Mouse (Mus musculus) neural tube, embryonic 13.5 days (tissue): ENCODE results near the gene Fbxl12. TPM values are rescaled to one million over a fixed set of nuclear protein-coding genes. Genes with fewer than 3 reads are reported as not detected.
"Not testable (repeated sequence)": the region's sequence is repeated elsewhere in the genome, so short reads cannot be mapped to it uniquely, and the experiment has no call there.

Experiments used
- ATAC-seq: fragments of 200-750 bp; cut with Nextera tagmentation; 2 replicates; pipeline ENCODE4 v1.8.0; 2017; ENCODE audit warnings: low read depth, mild to moderate bottlenecking, moderate TSS enrichment, moderate library complexity
- H3K27ac ChIP-seq: fragments of 300-500 bp; sonication (generic); replicated peaks from 2 replicates; pipeline ENCODE4 v1.5.1; 2015; ENCODE audit warnings: moderate library complexity, mild to moderate bottlenecking, inconsistent platforms
- H3K27me3 ChIP-seq: fragments of 300-500 bp; sonication (generic); 2 replicates; pipeline ENCODE4 v1.6.1; 2015; ENCODE audit warnings: mild to moderate bottlenecking, inconsistent platforms
- H3K36me3 ChIP-seq: fragments of 300-500 bp; sonication (generic); 2 replicates; pipeline ENCODE4 v1.6.1; 2015; ENCODE audit warnings: mild to moderate bottlenecking, inconsistent platforms
- H3K4me1 ChIP-seq: fragments of 300-500 bp; sonication (generic); replicated peaks from 2 replicates; pipeline ENCODE4 v1.6.1; 2015; ENCODE audit warnings: inconsistent platforms
- H3K4me2 ChIP-seq: fragments of 300-500 bp; sonication (generic); 2 replicates; pipeline ENCODE4 v1.6.1; 2015; ENCODE audit warnings: inconsistent platforms, mild to moderate bottlenecking, moderate library complexity
- H3K4me3 ChIP-seq: fragments of 300-500 bp; sonication (generic); 2 replicates; pipeline ENCODE4 v1.5.1; 2015; ENCODE audit warnings: mild to moderate bottlenecking, inconsistent platforms
- H3K9ac ChIP-seq: fragments of 300-500 bp; sonication (generic); 2 replicates; pipeline ENCODE4 v1.6.1; 2015; ENCODE audit warnings: moderate library complexity, mild to moderate bottlenecking, inconsistent platforms
- H3K9me3 ChIP-seq: fragments of 300-500 bp; sonication (generic); 2 replicates; pipeline ENCODE4 v1.6.1; 2016; ENCODE audit warnings: inconsistent platforms
- WGBS: fragments of 180-500 bp; shearing (Covaris S2); methylation state at CpG from one replicate; pipeline ENCODE4 v1.1.7; 2015; 5-methylcytosine and 5-hydroxymethylcytosine counted together
- polyA plus RNA-seq: library from polyadenylated mRNA; unstranded; fragments of >200 nt; fragmentation: Nextera tagmentation; extraction: Ambion mirVana; gene quantifications from 2 replicates; pipeline ENCODE4 v1.2.1, GENCODE M21; 2015

The Fbxl12 gene
- polyA plus RNA-seq, 1 experiment from 2014 or later: 16.2 TPM

DNA sequence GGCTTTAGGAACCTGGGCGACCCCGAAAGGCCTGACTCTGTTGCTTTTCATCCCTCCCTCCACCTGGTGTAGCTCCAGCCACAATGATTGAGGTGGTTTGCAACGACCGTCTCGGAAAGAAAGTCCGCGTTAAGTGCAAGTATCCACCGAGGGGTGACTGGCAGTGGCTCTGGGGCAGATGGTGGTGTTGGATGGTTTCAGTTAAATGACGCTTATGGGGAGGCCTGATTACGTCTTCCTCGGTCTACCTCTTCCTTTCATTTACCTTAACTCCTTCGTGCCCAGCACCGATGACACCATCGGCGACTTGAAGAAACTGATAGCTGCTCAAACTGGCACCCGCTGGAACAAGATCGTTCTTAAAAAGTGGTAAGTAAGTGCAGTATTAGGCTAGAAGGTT, 554 bp upstream of the Fbxl12 start:
- Histone ChIP-seq H3K9ac (peak overlapping the region; percentile 89), H3K9me3 (no peaks in the 10 kb centered on the region), H3K27ac (peak overlapping the region; percentile 94), H3K4me2 (peak overlapping the region; percentile 100), H3K4me1 (peaks cover 43% of the 10 kb centered on the region), H3K27me3 (no peaks in the 10 kb centered on the region), H3K36me3 (peaks cover 42% of the 10 kb centered on the region), H3K4me3 (peak overlapping the region; percentile 93)
- no peak for ATAC-seq
- WGBS: 6% methylated on average over 17 of the region's 17 CpGs

DNA sequence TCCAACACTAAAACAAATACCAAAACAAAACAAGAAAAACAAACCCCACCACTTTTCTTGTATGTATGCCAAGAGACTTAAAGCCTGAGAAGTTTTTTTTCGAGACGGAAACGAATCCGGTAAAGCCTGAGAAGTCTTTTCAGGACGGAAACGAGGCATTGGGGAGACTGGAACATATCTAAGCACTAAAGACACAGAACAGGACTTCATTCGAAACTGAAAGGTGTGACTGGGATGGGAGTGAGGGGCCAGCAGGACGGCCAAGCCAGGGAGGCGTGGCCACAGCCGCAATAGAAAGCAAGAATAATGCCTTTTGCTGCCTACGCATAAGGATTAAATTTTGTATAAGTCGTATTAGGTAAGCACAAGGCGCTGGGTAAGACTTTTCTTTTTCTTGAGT, 786 bp downstream of the Fbxl12 start:
- no peak for ATAC-seq
- H3K4me2 ChIP-seq: peak overlapping the region; percentile 100
- H3K27me3 ChIP-seq: no peaks in the 10 kb centered on the region
- peaks cover 43% of the 10 kb centered on the region for H3K4me1 ChIP-seq
- peaks cover 40% of the 10 kb centered on the region for H3K36me3 ChIP-seq
- no peaks in the 10 kb centered on the region for H3K9me3 ChIP-seq
- peak overlapping the region; percentile 93 for H3K4me3 ChIP-seq
- H3K27ac ChIP-seq: peak overlapping the region; percentile 94
- WGBS: 11% methylated on average over 13 of the region's 13 CpGs
- H3K9ac ChIP-seq: peak overlapping the region; percentile 89

DNA sequence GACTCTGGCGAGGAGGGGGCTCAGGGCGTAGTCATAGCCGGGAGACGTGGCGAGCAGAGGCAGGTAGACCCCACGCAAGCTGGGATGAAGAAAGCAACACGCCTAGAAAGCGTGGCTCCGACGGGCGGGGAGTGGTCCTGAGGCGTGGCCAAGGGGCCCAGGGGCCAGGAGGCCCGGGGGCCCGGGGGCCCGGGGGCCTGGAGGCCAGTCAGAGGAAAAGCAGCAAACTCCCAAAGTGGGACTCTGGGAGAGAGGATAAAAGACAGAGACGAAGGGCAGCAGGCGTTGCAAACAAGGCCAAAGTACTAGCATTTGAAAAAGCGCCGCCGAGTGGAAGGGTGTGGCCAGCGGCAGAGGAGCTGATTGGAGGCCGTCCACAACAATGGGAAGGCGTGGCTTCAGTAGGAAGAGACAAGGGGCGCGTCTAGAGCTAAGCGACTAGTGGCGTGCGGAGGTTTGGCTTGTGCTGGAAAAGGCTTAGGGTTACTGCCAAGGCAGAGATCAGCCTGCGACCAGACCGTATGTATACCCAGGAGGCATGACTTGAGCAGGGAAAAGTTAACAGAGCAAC, 1.6 kb downstream of the Fbxl12 start:
- peak overlapping the region; percentile 94 for H3K27ac ChIP-seq
- H3K4me2 ChIP-seq: peak overlapping the region; percentile 100
- peak overlapping the region; percentile 89 for H3K9ac ChIP-seq
- peak; percentile 88 for ATAC-seq
- H3K36me3 ChIP-seq: peaks cover 40% of the 10 kb centered on the region
- WGBS: under 1% methylated on average over 30 of the region's 30 CpGs
- H3K4me3 ChIP-seq: peak overlapping the region; percentile 93
- no peaks in the 10 kb centered on the region for H3K27me3 ChIP-seq
- no peaks in the 10 kb centered on the region for H3K9me3 ChIP-seq
- H3K4me1 ChIP-seq: peaks cover 43% of the 10 kb centered on the region

DNA sequence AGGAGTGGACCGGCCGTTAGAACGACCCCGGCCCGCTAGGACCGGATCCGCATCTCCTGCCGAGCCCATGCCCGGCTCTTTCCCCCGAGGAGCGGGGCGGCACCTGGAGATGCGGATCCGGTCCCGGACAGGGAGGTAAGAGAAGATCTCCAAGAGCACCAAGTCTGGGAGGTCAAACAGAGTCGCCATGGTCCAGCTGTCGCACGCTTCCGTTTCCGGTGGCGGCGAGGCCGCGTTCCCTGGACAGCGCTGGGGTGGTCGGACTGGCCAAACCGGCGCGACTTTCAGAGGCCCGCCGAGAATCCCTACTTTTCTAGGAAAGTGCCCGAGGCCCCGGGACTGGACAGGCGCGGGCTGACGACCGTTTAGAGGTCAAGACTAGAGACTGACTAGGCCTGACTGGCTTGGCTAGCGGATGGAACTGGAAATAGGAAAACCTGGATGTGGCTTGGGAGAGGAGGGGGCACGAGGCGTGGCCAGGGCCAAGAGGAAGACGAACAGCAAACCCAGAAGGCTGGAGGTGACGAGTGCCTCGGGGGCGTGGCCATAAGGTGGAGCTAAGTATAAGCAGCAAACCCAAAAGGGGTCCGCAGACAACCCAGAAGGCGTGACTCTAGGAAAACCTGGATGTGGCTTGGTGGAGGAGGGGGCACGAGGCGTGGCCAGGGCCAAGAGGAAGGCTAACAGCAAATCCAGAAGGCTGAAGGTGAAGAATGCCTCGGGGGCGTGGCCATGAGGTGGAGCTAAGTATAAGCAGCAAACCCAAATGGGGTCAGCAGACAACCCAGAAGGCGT, 2.3 kb downstream of the Fbxl12 start, which contains the start of gene Ubl5:
Ubl5 (plus strand) TSS at position 778 of the 795 bp plus-strand sequence.
- Histone ChIP-seq H3K36me3 (peaks cover 38% of the 10 kb centered on the region), H3K27me3 (no peaks in the 10 kb centered on the region), H3K9ac (peak within 1 kb of the TSS; percentile 89), H3K4me3 (peak within 1 kb of the TSS; percentile 93), H3K27ac (peak within 1 kb of the TSS; percentile 94), H3K4me1 (peaks cover 43% of the 10 kb centered on the region), H3K4me2 (peak within 1 kb of the TSS; percentile 100), H3K9me3 (no peaks in the 10 kb centered on the region)
- WGBS: under 1% methylated on average over 51 of the region's 51 CpGs
- ATAC-seq: peak; percentile 91

DNA sequence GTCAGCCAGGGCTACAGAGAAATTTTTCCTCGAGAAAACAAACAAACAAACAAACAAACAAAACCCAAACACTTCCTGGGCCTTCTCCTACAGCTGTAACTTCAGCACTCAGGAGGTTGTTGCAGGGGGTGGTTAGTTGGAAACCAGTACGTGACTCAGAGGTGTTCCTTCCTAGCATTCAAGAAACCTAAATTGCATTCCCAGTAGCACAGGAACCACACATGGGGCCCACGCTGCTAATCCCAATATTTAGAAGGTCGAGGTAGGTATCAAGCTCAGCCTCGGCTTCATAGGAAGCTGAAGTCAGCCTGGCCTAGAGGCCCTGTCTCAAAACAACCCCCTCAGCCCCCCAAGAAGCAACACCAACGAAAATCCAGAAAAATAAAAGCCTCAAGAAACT, 3.1 kb downstream of the Fbxl12 start:
- Histone ChIP-seq H3K4me2 (peak overlapping the region; percentile 100), H3K4me3 (peak overlapping the region; percentile 93), H3K36me3 (peaks cover 38% of the 10 kb centered on the region), H3K27me3 (no peaks in the 10 kb centered on the region), H3K9ac (peak overlapping the region; percentile 89), H3K4me1 (peaks cover 39% of the 10 kb centered on the region), H3K27ac (no peak overlapping the region), H3K9me3 (no peaks in the 10 kb centered on the region)
- WGBS: 42% methylated on average over 6 of the region's 6 CpGs
- no peak for ATAC-seq

DNA sequence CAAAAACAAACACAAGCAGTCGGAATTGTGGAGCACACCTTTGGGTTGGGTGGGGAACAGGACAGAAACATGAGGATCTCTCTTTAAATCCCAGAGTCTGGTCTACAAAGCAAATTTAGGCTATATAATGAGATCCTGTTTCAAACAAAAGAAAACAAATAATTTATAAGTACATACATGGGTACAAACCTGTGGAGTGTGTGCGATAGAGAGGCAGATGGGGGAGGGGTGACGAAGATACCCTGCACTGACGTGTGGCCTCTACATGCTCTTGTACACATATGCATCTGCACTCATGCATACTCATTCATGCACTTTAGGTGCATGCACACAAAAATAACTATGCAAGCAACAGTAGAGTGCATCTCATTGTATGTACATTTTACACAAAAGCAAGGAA, 5.1 kb downstream of the Fbxl12 start:
- Histone ChIP-seq H3K27me3 (no peaks in the 10 kb centered on the region), H3K36me3 (peaks cover 30% of the 10 kb centered on the region), H3K27ac (no peak overlapping the region), H3K4me3 (no peak overlapping the region), H3K4me2 (no peak overlapping the region), H3K9ac (no peak overlapping the region), H3K4me1 (peaks cover 25% of the 10 kb centered on the region), H3K9me3 (no peaks in the 10 kb centered on the region)
- no peak for ATAC-seq
- 92% methylated on average over 4 of the region's 4 CpGs for WGBS

DNA sequence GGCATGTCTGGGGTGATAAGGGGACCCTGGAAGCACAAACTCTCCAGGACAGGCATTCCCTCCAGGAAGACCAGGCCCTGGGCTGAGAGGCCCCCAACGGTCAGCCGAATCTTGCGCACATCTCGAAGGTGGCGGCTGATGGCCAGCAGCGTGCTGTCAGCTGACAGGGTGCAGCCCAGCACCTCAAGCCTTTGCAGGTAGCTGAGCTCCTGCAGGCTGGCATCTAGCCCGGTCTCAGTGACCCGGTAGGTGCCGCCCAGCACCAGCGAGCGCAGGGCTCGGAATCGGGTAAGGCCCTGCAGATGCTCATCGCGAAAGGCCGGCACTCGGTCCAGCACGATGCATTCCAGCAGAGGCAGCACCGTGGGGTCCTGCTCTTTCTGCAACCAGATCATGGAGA, 6.0 kb downstream of the Fbxl12 start:
- H3K4me3 ChIP-seq: no peak overlapping the region
- H3K4me1 ChIP-seq: peaks cover 20% of the 10 kb centered on the region
- no peaks in the 10 kb centered on the region for H3K27me3 ChIP-seq
- H3K9ac ChIP-seq: no peak overlapping the region
- H3K9me3 ChIP-seq: no peaks in the 10 kb centered on the region
- peaks cover 30% of the 10 kb centered on the region for H3K36me3 ChIP-seq
- ATAC-seq: no peak
- H3K27ac ChIP-seq: no peak overlapping the region
- no peak overlapping the region for H3K4me2 ChIP-seq
- WGBS: 95% methylated on average over 19 of the region's 19 CpGs

DNA sequence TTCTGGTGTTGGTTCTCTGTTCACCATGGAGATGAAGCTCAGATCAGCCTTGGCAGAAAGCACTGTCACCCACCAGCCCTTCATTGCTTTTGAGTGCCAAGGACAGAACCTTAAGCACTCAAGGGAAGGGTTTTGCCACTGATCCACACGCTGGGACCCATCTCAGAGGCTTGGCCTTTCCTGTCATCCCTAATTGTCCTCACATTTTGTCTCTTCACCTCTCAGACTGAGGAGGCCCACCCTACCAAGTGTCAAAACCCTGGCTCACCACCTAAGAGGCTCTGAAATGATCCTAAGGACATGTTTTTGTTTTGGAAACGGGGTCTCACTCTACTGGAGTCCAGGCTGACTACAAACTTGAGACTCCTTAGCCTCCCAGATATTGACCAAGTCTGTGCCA, 7.8 kb downstream of the Fbxl12 start:
- Histone ChIP-seq H3K36me3 (peaks cover 30% of the 10 kb centered on the region), H3K4me3 (no peak overlapping the region), H3K4me1 (peaks cover 13% of the 10 kb centered on the region), H3K27me3 (no peaks in the 10 kb centered on the region), H3K9ac (no peak overlapping the region), H3K4me2 (no peak overlapping the region), H3K27ac (no peak overlapping the region), H3K9me3 (no peaks in the 10 kb centered on the region)
- no peak for ATAC-seq
- WGBS: 86% methylated on average over 2 of the region's 2 CpGs

DNA sequence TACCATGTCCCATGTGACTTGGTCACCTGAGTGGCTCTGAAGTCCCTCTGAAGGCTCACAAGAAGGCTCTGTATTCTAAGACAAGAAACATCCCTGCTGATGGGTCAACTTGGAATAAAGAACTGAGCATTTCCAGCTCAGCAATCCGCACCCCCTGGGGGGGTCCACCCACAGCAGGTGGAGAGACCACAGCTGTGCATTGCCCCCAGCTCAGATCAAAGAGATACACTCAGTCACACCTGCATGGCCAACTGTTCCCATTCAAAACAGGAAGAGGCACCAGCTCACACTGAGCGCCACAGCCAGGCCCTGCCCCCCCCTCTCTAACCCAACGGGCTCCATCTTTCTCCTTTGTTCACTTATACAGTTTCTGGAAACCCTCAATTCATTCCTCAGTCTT, 8.3 kb downstream of the Fbxl12 start:
- 79% methylated on average over 3 of the region's 3 CpGs for WGBS
- Histone ChIP-seq H3K27ac (no peak overlapping the region), H3K9ac (no peak overlapping the region), H3K4me2 (no peak overlapping the region), H3K4me1 (peaks cover 8% of the 10 kb centered on the region), H3K36me3 (peaks cover 30% of the 10 kb centered on the region), H3K27me3 (no peaks in the 10 kb centered on the region), H3K4me3 (no peak overlapping the region), H3K9me3 (no peaks in the 10 kb centered on the region)
- no peak for ATAC-seq

DNA sequence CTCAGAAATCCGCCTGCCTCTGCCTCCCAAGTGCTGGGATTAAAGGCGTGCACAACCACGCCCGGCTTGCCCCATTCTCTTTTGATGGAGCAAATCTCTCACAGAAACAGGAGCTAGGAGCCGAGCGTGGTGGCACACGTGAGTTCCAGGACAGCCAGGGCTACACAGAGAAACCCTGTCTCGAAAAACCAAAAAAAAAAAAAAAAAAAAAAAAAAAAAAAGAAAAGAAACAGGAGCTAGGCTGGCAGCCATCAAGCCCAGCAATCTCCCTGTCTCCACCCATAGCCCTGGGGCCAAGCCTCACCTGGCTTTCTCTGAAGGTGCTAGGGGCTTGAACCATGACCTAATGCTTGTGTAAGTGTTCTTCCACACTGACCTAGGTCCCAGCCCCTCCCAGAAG, 8.9 kb downstream of the Fbxl12 start:
- WGBS: 95% methylated on average over 8 of the region's 8 CpGs
- H3K9me3 ChIP-seq, ATAC-seq, H3K4me3 ChIP-seq, H3K27me3 ChIP-seq, H3K9ac ChIP-seq, H3K4me1 ChIP-seq, H3K27ac ChIP-seq, H3K4me2 ChIP-seq: not testable (repeated sequence)
- peaks cover 30% of the 10 kb centered on the region for H3K36me3 ChIP-seq

DNA sequence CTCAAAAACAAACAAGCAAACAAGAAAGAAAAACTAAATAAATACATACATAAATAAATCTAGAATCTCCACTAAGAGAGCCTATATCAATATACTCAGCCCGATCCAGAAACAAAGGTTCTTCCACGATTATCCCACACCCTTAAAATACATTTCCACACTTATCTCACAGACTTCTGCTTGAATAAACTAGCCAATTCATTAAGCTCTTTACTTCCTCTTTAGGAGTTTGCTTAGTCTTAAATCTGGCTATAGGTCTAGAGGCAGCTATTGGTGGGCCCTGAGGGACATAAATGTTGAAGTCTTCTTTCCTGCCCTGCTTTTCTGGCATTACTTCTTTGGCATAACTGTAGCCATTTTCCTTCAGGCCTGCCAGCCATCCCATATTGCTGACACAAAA, 13.2 kb downstream of the Fbxl12 start:
- WGBS: 96% methylated on average over 2 of the region's 2 CpGs
- ATAC-seq: no peak
- no peaks in the 10 kb centered on the region for H3K4me1 ChIP-seq
- no peak overlapping the region for H3K4me2 ChIP-seq
- no peaks in the 10 kb centered on the region for H3K9me3 ChIP-seq
- H3K4me3 ChIP-seq: no peak overlapping the region
- no peak overlapping the region for H3K27ac ChIP-seq
- H3K9ac ChIP-seq: no peak overlapping the region
- no peaks in the 10 kb centered on the region for H3K27me3 ChIP-seq
- no peaks in the 10 kb centered on the region for H3K36me3 ChIP-seq

DNA sequence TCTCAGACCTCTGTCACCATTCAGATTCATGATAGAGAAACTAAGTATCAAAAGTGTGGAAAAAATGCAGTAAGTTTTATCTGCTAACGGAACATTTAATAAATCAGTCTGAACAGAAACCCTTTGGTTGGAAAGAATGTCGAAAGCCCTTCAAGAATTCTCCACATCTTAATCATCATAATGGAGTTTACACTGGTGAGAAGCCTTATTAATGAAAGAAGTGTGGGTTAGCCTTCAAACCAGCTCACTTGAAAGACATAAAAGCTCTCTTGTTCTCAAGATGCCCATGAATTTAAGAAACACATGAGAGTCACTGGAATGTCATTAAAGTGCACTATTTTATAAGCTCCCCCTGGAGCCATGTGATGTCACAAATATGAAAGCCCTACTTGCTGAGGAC, 27.9 kb downstream of the Fbxl12 start:
- H3K27me3 ChIP-seq: no peaks in the 10 kb centered on the region

More for the DNA sequence above, 27.9 kb downstream of the Fbxl12 start:
- H3K9ac ChIP-seq: no peak overlapping the region
- H3K36me3 ChIP-seq: peaks cover 7% of the 10 kb centered on the region; the same call in 1 of the 2 replicates
- H3K9me3 ChIP-seq: no peaks in the 10 kb centered on the region
- H3K4me3 ChIP-seq: no peak overlapping the region
- no peak overlapping the region for H3K27ac ChIP-seq
- H3K4me2 ChIP-seq: no peak overlapping the region
- no peak for ATAC-seq
- 85% methylated on average over 2 of the region's 2 CpGs for WGBS
- no peaks in the 10 kb centered on the region for H3K4me1 ChIP-seq
